Mouse (Mus musculus) neural tube, embryonic 11.5 days (tissue): ENCODE data around the gene Eml1. TPM values are rescaled to one million over a fixed set of nuclear protein-coding genes. Genes with fewer than 3 reads are reported as not detected.

Experiments used
- ATAC-seq: fragments of 200-750 bp; cut with Nextera tagmentation; 2 replicates; pipeline ENCODE4 v1.8.0; 2017; ENCODE audit warnings: moderate number of reproducible peaks, mild to moderate bottlenecking, moderate TSS enrichment, moderate library complexity; ENCODE audit not compliant: insufficient read depth, low FRiP score, low TSS enrichment
- DNase-seq: peaks from one replicate; pipeline ENCODE4 v3.0.0-alpha.2; 2015; ENCODE audit warnings: low spot score
- H3K27ac ChIP-seq: fragments of 300-500 bp; sonication (generic); 2 replicates; pipeline ENCODE4 v1.5.1; 2014; ENCODE audit warnings: low read depth, mild to moderate bottlenecking, low read length
- H3K27me3 ChIP-seq: fragments of 300-500 bp; sonication (generic); 2 replicates; pipeline ENCODE4 v1.6.1; 2014; ENCODE audit warnings: mild to moderate bottlenecking, low read length, mixed read lengths; ENCODE audit not compliant: control insufficient read depth, insufficient read depth
- H3K36me3 ChIP-seq: fragments of 300-500 bp; sonication (generic); 2 replicates; pipeline ENCODE4 v1.6.1; 2014; ENCODE audit warnings: mild to moderate bottlenecking, low read length, moderate library complexity, mixed read lengths; ENCODE audit not compliant: control insufficient read depth, insufficient read depth
- H3K4me1 ChIP-seq: fragments of 300-500 bp; sonication (generic); 2 replicates; pipeline ENCODE4 v1.6.1; 2014; ENCODE audit warnings: low read length, mixed read lengths; ENCODE audit not compliant: control insufficient read depth, insufficient read depth
- H3K4me2 ChIP-seq: fragments of 300-500 bp; sonication (generic); 2 replicates; pipeline ENCODE4 v1.6.1; 2014; ENCODE audit warnings: low read depth, mild to moderate bottlenecking, moderate library complexity
- H3K4me3 ChIP-seq: fragments of 300-500 bp; sonication (generic); 2 replicates; pipeline ENCODE4 v1.5.1; 2014; ENCODE audit warnings: low read depth, low read length
- H3K9ac ChIP-seq: fragments of 300-500 bp; sonication (generic); 2 replicates; pipeline ENCODE4 v1.6.1; 2014; ENCODE audit warnings: mild to moderate bottlenecking, low read length
- H3K9me3 ChIP-seq: fragments of 300-500 bp; sonication (generic); 2 replicates; pipeline ENCODE4 v1.6.1; 2016; ENCODE audit warnings: low read length; ENCODE audit not compliant: control insufficient read depth
- WGBS: fragments of 180-500 bp; shearing (Covaris S2); extraction: QIAGEN DNeasy Blood & Tissue Kit; methylation state at CpG from one replicate; pipeline ENCODE4 v1.1.7; 2014; 5-methylcytosine and 5-hydroxymethylcytosine counted together
- polyA plus RNA-seq: library from polyadenylated mRNA; unstranded; fragments of >200 nt; fragmentation: Nextera tagmentation; extraction: Ambion mirVana; gene quantifications from 2 replicates; pipeline ENCODE4 v1.2.1, GENCODE M21; 2014

The Eml1 gene
- polyA plus RNA-seq, 1 experiment from 2014 or later = 164 TPM

- no peaks in the 10 kb centered on the region; the same call in 1 of the 2 replicates for H3K36me3 ChIP-seq
- H3K27me3 ChIP-seq = no peaks in the 10 kb centered on the region
- H3K27ac ChIP-seq = no peak overlapping the region
- 85% methylated on average over 13 of the region's 13 CpGs for WGBS
- no peak overlapping the region for H3K9ac ChIP-seq
- H3K4me3 ChIP-seq = no peak overlapping the region
- no peak for ATAC-seq
- H3K4me2 ChIP-seq = no peak overlapping the region
- DNase-seq = no peak
- no peaks in the 10 kb centered on the region for H3K9me3 ChIP-seq
- H3K4me1 ChIP-seq = peaks cover 15% of the 10 kb centered on the region
Observed at GRCm38 (mm10) chr12:108437446-108437845, 66.7 kb downstream of the Eml1 start.

- H3K9ac ChIP-seq = 0 out of 2 replicates have a peak overlapping the region, but pooled peaks have one; percentile 28
- DNase-seq (peak; percentile 76), ATAC-seq (peak; percentile 43)
- peaks cover 19% of the 10 kb centered on the region for H3K4me1 ChIP-seq
- H3K27me3 ChIP-seq = no peaks in the 10 kb centered on the region
- H3K36me3 ChIP-seq = no peaks in the 10 kb centered on the region; the same call in 1 of the 2 replicates
- H3K4me3 ChIP-seq = no peak overlapping the region
- H3K4me2 ChIP-seq = peak overlapping the region; percentile 10
- H3K27ac ChIP-seq = peak overlapping the region; percentile 78
- H3K9me3 ChIP-seq = no peaks in the 10 kb centered on the region
- 0% methylated on average over 10 of the region's 10 CpGs for WGBS
Observed at GRCm38 (mm10) chr12:108443271-108443670, 72.5 kb downstream of the Eml1 start.

GRCm38 (mm10) chr12:108443708-108444107, 73.0 kb downstream of the Eml1 start:
- Histone ChIP-seq H3K27ac (peak overlapping the region; percentile 78), H3K36me3 (no peaks in the 10 kb centered on the region; the same call in 1 of the 2 replicates), H3K4me1 (peaks cover 19% of the 10 kb centered on the region), H3K4me2 (peak overlapping the region; percentile 10), H3K9ac (0 out of 2 replicates have a peak overlapping the region, but pooled peaks have one; percentile 28), H3K27me3 (no peaks in the 10 kb centered on the region), H3K9me3 (no peaks in the 10 kb centered on the region), H3K4me3 (no peak overlapping the region)
- DNase-seq = no peak
- WGBS = 39% methylated on average over 5 of the region's 5 CpGs
- no peak for ATAC-seq

- DNase-seq (peak; percentile 69), ATAC-seq (peak; percentile 87)
- Histone ChIP-seq H3K4me3 (no peak overlapping the region), H3K36me3 (no peaks in the 10 kb centered on the region; the same call in 1 of the 2 replicates), H3K9me3 (no peaks in the 10 kb centered on the region), H3K4me1 (peaks cover 19% of the 10 kb centered on the region), H3K27ac (peak overlapping the region; percentile 78), H3K9ac (no peak overlapping the region), H3K27me3 (no peaks in the 10 kb centered on the region), H3K4me2 (no peak overlapping the region)
- 38% methylated on average over 11 of the region's 11 CpGs for WGBS
Observed at GRCm38 (mm10) chr12:108444166-108445115, 73.7 kb downstream of the Eml1 start.

GRCm38 (mm10) chr12:108446721-108447120, 76.0 kb downstream of the Eml1 start:
- Histone ChIP-seq H3K4me1 (peaks cover 22% of the 10 kb centered on the region), H3K9ac (no peak overlapping the region), H3K9me3 (no peaks in the 10 kb centered on the region), H3K36me3 (no peaks in the 10 kb centered on the region), H3K27me3 (no peaks in the 10 kb centered on the region), H3K4me2 (no peak overlapping the region), H3K4me3 (no peak overlapping the region), H3K27ac (no peak overlapping the region)
- DNase-seq = no peak
- WGBS = 92% methylated on average over 2 of the region's 2 CpGs
- ATAC-seq = no peak

- no peak overlapping the region for H3K27ac ChIP-seq
- peaks cover 21% of the 10 kb centered on the region for H3K4me1 ChIP-seq
- no peaks in the 10 kb centered on the region for H3K27me3 ChIP-seq
- no peaks in the 10 kb centered on the region for H3K9me3 ChIP-seq
- no peak overlapping the region for H3K4me3 ChIP-seq
- DNase-seq (no peak), ATAC-seq (no peak)
- H3K36me3 ChIP-seq = no peaks in the 10 kb centered on the region
- H3K4me2 ChIP-seq = no peak overlapping the region
- 92% methylated on average over 7 of the region's 7 CpGs for WGBS
- H3K9ac ChIP-seq = no peak overlapping the region
Observed at GRCm38 (mm10) chr12:108448396-108448795, 77.6 kb downstream of the Eml1 start.

GRCm38 (mm10) chr12:108449935-108450334, 79.2 kb downstream of the Eml1 start:
- Histone ChIP-seq H3K4me2 (no peak overlapping the region), H3K27ac (no peak overlapping the region), H3K27me3 (no peaks in the 10 kb centered on the region), H3K36me3 (no peaks in the 10 kb centered on the region), H3K9ac (no peak overlapping the region), H3K9me3 (no peaks in the 10 kb centered on the region), H3K4me1 (peaks cover 8% of the 10 kb centered on the region), H3K4me3 (no peak overlapping the region)
- ATAC-seq = no peak
- 81% methylated on average over 11 of the region's 11 CpGs for WGBS
- no peak for DNase-seq

- Histone ChIP-seq H3K36me3 (no peaks in the 10 kb centered on the region), H3K27ac (0 out of 2 replicates have a peak overlapping the region, but pooled peaks have one; percentile 23), H3K4me2 (no peak overlapping the region), H3K4me1 (peaks cover 7% of the 10 kb centered on the region), H3K4me3 (no peak overlapping the region), H3K27me3 (no peaks in the 10 kb centered on the region), H3K9me3 (no peaks in the 10 kb centered on the region), H3K9ac (no peak overlapping the region)
- 91% methylated on average over 5 of the region's 5 CpGs for WGBS
- ATAC-seq (no peak), DNase-seq (no peak)
Observed at GRCm38 (mm10) chr12:108450546-108450945, 79.8 kb downstream of the Eml1 start.
